ENCODE assay signal across 25 mouse cellular contexts in the genomic region with DNA sequence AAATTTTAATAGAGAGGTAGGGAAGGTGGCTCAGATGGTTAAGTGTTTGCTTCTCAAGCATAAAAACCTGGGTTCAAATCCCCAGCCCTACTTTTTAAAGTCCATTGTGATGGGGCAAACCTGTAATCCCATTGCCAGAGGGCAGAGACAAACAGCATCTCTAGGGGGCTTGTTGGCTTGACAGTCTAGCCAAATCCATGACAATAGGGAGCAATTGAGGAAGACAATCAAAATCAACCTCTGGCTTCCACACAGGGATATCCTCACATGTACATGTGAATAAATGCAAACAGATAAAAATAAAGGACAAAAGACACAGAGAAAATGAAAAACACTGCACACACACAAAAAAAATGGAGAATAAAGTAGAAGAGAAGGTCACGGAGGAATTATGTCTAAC. TPM values are rescaled to one million over a fixed set of nuclear protein-coding genes. Genes with fewer than 3 reads are reported as not detected.
"Had no signal": no experiment of that assay in that cellular context is flagged by ENCODE, and none has a peak within 500 bp of the region (broad histone marks: within the 10 kb centered on the region; RNA-seq: fewer than 3 reads in every experiment).

No protein-coding gene starts in this region.

- H3K9ac ChIP-seq: embryonic facial prominence, embryonic 12.5 days; embryonic facial prominence, embryonic 13.5 days; embryonic facial prominence, embryonic 15.5 days; forebrain, embryonic 12.5 days; forebrain, embryonic 13.5 days; forebrain, embryonic 15.5 days; forebrain, postnatal 0 days had no signal

- H3K36me3 ChIP-seq: embryonic facial prominence, embryonic 10.5 days; embryonic facial prominence, embryonic 12.5 days; embryonic facial prominence, embryonic 13.5 days; embryonic facial prominence, embryonic 15.5 days; forebrain, embryonic 10.5 days; forebrain, embryonic 12.5 days; forebrain, embryonic 15.5 days; heart, embryonic 10.5 days had no signal

- H3K27me3 ChIP-seq: embryonic facial prominence, embryonic 12.5 days; embryonic facial prominence, embryonic 13.5 days; embryonic facial prominence, embryonic 15.5 days; forebrain, embryonic 12.5 days; forebrain, embryonic 13.5 days; forebrain, embryonic 15.5 days had no signal

- H3K27ac ChIP-seq: embryonic facial prominence, embryonic 10.5 days; embryonic facial prominence, embryonic 12.5 days; embryonic facial prominence, embryonic 13.5 days; embryonic facial prominence, embryonic 15.5 days; forebrain, embryonic 10.5 days; forebrain, embryonic 12.5 days; forebrain, embryonic 13.5 days; forebrain, embryonic 15.5 days; gastrocnemius, adult 2 months; heart, adult 2 months; heart, embryonic 10.5 days had no signal

- H3K4me1 ChIP-seq: embryonic facial prominence, embryonic 15.5 days; forebrain, embryonic 10.5 days; forebrain, embryonic 12.5 days; forebrain, embryonic 13.5 days; forebrain, embryonic 15.5 days; heart, embryonic 10.5 days had no signal

- H3K4me3 ChIP-seq: embryonic facial prominence, embryonic 10.5 days; embryonic facial prominence, embryonic 12.5 days; embryonic facial prominence, embryonic 13.5 days; embryonic facial prominence, embryonic 15.5 days; erythroblast, embryonic 14.5 days; forebrain, embryonic 10.5 days; forebrain, embryonic 12.5 days; forebrain, embryonic 13.5 days; forebrain, embryonic 15.5 days; gastrocnemius, adult 2 months; heart, adult 2 months; heart, embryonic 10.5 days had no signal

- DNase-seq: cerebellum, postnatal 14 days; cerebellum, postnatal 25 days; cerebellum, postnatal 36 days; embryo, embryonic 11 days; forebrain, postnatal 0 days; gastrocnemius, adult 2 months; gastrocnemius, postnatal 10 days; gastrocnemius, postnatal 14 days; gastrocnemius, postnatal 25 days; gastrocnemius, postnatal 36 days; heart, adult 11 months; heart, adult 18-20 months; heart, adult 2 months had no signal

- H3K9me3 ChIP-seq: embryonic facial prominence, embryonic 10.5 days; embryonic facial prominence, embryonic 12.5 days; embryonic facial prominence, embryonic 13.5 days; embryonic facial prominence, embryonic 15.5 days; forebrain, embryonic 10.5 days; forebrain, embryonic 12.5 days; forebrain, embryonic 13.5 days; forebrain, embryonic 15.5 days; heart, embryonic 10.5 days had no signal

RNA-seq across cellular contexts. Expression of gene Rspo3, which starts 59.3 kb away (rescaled TPM):
- total RNA-seq: common myeloid progenitor, adult 5-6 weeks; granulocyte monocyte progenitor cell, adult 5-6 weeks had no signal
- polyA plus RNA-seq: erythroblast, embryonic 14.5 days had no signal
